Mouse (Mus musculus): ENCODE measurements at regions not wholly inside any gene's neighbourhood (a gene's known extent, or its start where the extent isn't known, plus 50 kb on each side); places are given as distances from the start of the nearest gene placed in this dataset.
"Not testable (repeated sequence)": the region's sequence is repeated elsewhere in the genome, so short reads cannot be mapped to it uniquely, and the experiment has no call there.

DNA sequence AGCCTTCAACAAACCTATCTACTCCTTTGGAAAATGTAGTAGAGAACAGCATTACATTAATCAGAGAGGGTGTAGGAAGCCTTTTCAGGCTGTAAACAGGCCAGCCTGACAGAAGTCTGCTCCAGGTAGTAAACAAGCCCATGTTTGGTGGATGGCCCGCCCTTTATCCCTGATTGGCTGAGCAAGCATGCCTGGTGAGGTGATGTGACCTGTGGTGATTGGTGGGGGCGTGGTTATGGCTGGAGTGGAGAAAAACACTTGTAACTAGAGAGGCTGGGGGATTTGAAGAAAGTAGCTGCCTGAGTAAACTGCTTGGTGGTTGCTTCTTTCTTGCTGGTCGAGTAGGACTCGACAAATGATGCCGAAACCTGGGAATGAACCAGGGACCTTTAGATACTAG lies 621.3 kb upstream of the Dsel start:
- not testable (repeated sequence) for DNase-seq (ENCODE audit: low read depth)

DNA sequence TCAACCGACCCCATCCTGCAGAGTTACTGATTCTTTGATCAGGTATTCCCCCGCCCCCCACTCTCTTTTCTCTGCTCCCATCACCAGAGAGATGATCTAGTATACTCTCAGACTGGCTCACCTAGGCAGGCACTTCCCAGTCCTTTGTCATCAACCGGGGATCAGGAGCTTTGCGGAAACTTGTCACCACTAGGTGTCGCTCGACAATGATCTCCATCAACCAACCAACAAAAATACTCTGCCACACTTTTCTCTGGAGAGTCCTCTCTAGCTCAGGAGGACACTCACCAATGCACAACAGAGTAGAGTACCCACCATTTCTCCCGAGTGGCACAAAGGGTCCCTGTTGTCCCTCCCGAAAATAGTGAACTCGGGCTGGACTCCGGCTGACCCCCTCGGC lies 591.3 kb upstream of the Dsel start:
- DNase-seq (ENCODE audit: low read depth): no peak

DNA sequence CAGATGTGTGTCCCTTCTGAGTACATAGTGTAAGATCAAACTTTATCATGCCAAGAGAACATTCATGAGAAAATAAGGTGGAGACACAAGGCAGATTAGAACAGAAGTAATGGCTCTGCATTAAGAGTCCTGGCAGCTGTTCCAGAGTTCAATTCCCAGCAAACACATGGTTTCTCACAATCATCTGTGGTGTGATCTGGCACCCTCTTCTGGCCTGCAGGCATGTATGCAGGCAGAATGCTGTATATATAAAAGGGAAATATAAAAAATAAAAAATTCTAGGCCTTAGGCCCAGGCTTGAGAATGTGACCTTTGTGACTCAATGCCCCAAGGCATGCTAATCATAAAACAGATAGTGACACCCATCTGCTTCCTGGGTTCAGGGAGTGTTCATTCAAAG lies 587.7 kb upstream of the Dsel start:
- DNase-seq (ENCODE audit: low read depth): no peak

DNA sequence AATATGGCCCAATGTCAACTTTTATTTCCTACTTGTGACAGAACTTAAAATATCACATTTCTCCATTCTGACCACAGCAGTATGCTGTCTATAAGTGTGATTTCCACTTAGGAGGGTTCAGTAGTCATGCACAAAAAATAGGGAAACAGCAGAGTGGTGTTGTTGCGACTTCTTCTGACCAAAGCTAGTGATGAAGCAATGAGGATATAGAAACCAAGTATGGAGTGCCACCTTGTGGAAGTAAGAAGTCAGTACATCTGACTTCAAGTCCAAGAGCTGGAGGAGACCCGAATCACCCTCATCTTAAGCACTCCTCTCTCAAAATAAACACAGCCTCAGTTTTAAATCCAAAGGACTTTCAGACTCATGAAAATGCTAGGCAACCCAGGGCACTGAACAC lies 586.9 kb upstream of the Dsel start:
- no peak for DNase-seq (ENCODE audit: low read depth)

DNA sequence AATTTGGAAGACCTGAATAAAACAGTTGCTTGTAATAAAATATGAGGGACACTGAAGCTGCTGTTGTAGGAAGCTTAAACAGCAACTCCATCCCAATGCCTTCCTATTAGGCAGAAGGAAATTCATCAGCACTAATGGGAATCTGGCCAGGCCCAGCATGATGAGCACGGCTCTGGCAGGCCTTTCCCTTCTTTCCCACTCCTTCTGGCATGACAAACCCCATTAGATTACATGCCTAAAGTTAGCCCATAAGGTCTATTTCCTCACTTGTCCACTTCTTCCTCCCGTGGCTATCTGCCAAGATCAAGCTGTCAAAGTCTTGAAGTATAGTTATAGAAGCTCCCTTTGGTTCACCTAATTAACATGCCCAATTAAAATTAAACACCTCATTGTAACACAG lies 574.4 kb upstream of the Dsel start:
- no peak for DNase-seq (ENCODE audit: low read depth)

DNA sequence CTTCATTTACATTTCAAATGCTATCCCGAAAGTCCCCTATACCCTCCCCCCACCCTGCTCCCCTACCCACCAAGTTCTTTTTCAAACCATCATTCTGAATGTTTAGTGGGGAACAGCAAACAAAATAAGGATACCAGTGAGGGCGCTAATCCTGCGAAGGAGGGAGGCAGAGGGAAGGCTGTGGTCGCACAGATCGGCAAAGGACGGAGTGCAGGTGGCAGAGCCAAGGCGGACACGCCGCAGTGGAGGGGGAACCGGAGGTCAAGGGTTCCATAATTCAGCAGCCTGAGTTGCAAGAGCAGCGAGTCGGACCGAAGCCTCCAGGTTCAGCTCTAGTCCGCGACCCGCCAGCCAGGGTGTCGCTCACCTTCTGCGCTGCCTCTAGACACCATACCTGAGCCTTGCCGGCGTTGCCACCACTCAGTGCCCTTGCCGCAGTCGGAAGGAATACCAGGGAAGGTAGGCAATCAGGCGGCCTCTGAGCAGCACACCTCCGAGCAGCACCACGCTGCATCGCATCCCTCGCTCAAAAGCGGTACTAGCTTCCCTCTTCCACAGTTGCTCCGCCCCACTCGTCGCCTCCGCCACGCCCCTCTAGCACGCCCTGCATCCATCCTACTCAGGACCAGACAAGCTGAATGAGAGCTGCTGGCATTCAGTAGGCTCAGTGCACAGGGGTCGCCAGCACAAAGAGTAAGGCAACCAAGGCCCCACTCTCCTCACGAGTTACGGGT lies 551.8 kb upstream of the Dsel start:
- DNase-seq (ENCODE audit: low read depth): no peak

DNA sequence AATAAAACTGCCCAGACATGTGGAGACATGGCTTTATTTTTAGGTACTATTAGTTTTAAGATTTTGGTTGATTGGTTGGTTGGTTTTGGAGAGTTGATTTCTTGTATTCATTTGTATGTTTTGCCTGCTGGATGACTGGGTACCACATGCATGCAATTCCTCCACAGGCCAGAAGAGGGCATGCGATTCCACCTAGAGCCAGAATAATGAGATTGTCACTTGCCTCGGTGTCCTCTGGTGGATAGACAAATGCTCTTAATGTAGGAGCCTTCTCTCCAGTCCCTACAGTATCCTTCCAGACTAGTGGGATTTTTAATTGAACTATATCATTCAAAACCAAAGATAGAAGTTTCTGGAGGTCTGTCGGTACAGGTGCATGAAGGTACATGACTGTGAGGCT lies 524.1 kb upstream of the Dsel start:
- no peak for DNase-seq (ENCODE audit: low read depth)

DNA sequence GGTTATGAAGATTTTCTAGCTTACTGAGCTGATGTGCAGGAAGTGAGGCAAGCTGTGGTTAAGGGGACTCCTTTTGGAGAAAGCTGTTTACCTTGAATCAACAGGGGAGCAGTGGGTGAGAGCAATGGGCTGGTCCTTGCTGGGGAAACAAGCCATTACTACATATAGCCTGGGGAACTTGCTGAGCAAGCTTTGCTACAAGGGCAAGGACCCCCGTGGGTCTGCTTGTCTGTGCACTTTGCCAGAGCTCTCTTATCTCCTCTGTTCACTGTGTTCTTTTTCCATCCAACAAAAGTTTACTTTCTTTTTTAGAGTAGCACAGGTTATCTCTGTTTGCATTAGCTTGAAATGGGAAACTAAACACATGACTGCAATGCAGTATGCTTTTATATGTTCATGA lies 519.3 kb upstream of the Dsel start:
- no peak for DNase-seq (ENCODE audit: low read depth)

DNA sequence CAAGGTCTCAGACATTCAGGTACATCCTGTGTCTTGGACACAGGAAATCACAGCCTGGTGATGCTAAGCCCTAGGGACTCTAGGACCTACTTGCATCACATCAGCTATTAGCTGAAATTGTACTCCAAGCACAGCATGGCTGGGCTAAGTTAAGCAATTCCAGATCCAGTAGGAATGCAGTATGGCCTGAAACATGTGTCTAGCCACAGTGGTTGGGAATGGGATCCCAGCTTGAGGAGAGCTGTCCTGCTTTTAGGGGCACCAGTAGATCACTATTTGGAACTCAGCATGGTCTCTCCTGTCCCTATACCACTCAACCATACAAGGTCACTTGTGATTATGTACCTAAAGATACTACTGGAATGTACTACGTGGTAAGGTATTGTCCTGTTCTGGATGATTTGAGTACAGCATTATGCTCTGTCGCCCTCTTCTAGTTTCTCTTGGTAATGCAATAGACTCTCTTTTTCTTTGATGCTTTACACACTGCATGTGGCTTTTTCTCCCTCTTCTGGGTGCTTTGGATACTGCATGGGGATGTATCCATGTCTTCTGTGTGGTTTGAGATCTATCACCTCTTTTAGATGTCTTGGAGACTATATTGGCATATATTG lies 515.0 kb upstream of the Dsel start:
- peak; percentile 12 for DNase-seq (ENCODE audit: low read depth)

DNA sequence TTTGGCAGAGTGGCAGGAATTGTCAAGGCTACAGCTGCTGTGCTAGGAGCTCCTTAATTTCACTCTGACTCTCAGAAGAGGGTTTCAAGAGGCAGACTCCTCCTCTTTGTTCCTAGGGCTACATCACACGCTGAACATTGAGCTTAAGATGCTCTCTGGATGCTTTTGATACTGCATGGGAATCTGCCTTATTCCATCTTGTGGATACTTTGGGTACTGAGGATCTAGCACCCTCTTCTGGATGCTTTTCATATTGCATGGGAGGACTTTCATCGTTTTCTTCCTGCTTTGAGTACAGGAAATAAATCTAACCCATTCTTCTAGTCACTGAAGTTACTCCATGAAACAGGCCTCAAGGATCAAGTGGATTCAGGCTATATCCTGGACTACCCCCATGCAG lies 513.9 kb upstream of the Dsel start:
- peak; percentile 4 for DNase-seq (ENCODE audit: low read depth)

DNA sequence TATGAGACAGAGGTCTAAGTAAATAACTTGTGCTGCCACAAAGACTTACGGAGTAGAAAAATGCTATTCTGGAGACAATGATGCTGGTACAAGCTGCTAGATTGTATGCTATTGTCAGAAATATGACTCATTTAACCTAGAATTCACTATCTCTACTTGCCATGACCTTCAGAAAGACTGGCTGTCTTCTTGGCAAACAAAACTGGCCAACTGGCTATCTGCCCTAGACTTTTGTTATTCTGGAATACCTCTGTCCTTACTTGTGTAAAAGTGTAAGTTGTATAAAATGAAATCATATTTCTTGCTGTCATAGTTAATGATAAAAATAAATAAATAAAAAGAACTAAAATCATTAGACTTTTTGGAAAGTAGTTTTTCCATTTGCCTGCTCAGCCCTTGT lies 491.1 kb upstream of the Dsel start:
- no peak for DNase-seq (ENCODE audit: low read depth)

Data from gonadal fat pad, adult 2 months (tissue).